Mouse (Mus musculus): Measurements from ENCODE around the gene Slamf9.
A peak's percentile ranks its signal among the peaks of the same experiment; 100 is the strongest.

Slamf9 gene

GRCm38 (mm10) chr1:172490261-172490661 is 15.1 kb downstream of the Slamf9 start:
- DNase-seq = peak; percentile 89

- DNase-seq = peak; percentile 49
Observed at GRCm38 (mm10) chr1:172492047-172492446, 16.9 kb downstream of the Slamf9 start.

GRCm38 (mm10) chr1:172493516-172493915 is 18.4 kb downstream of the Slamf9 start:
- no peak for DNase-seq

- DNase-seq = no peak
Observed at GRCm38 (mm10) chr1:172496030-172496429, 20.9 kb downstream of the Slamf9 start.

- DNase-seq = no peak
Observed at GRCm38 (mm10) chr1:172497428-172497827, 22.3 kb downstream of the Slamf9 start.

- peak; percentile 94 for DNase-seq
Observed at GRCm38 (mm10) chr1:172499765-172500441, 24.7 kb downstream of the Slamf9 start, which contains the start of gene Tagln2. TSS of gene Tagln2 (plus strand) at chr1:172500047.

- peak; percentile 84 for DNase-seq
Observed at GRCm38 (mm10) chr1:172500451-172501370, 25.6 kb downstream of the Slamf9 start.

GRCm38 (mm10) chr1:172501371-172502144 is 26.4 kb downstream of the Slamf9 start:
- peak; percentile 79 for DNase-seq

GRCm38 (mm10) chr1:172502145-172503110 is 27.3 kb downstream of the Slamf9 start:
- DNase-seq = peak; percentile 78

GRCm38 (mm10) chr1:172503111-172503997 is 28.2 kb downstream of the Slamf9 start:
- peak; percentile 79 for DNase-seq

- no peak for DNase-seq
Observed at GRCm38 (mm10) chr1:172504756-172505155, 29.6 kb downstream of the Slamf9 start.

- DNase-seq = no peak
Observed at GRCm38 (mm10) chr1:172507001-172507400, 31.8 kb downstream of the Slamf9 start.

- DNase-seq = peak; percentile 39
Observed at GRCm38 (mm10) chr1:172507701-172508100, 32.5 kb downstream of the Slamf9 start.

- no peak for DNase-seq
Observed at GRCm38 (mm10) chr1:172508172-172508571, 33.0 kb downstream of the Slamf9 start.

GRCm38 (mm10) chr1:172509235-172509634 is 34.1 kb downstream of the Slamf9 start:
- DNase-seq = no peak

GRCm38 (mm10) chr1:172509983-172510382 is 34.8 kb downstream of the Slamf9 start:
- DNase-seq = no peak

- peak; percentile 69 for DNase-seq
Observed at GRCm38 (mm10) chr1:172510421-172510972, 35.3 kb downstream of the Slamf9 start.

GRCm38 (mm10) chr1:172512962-172513361 is 37.8 kb downstream of the Slamf9 start:
- DNase-seq = peak; percentile 82

GRCm38 (mm10) chr1:172513525-172514212 is 38.5 kb downstream of the Slamf9 start:
- DNase-seq = peak; percentile 56

GRCm38 (mm10) chr1:172514213-172514529 is 39.0 kb downstream of the Slamf9 start:
- DNase-seq = no peak

Data from kidney, postnatal 14 days (tissue).